Mouse (Mus musculus) C2C12 (cell line): ENCODE measurements around the gene Tfe3. TPM values are rescaled to one million over a fixed set of nuclear protein-coding genes. Genes with fewer than 3 reads are reported as not detected.

Experiments
- H3K27me3 ChIP-seq: one replicate; pipeline ENCODE4 v1.6.1; 2011; ENCODE audit not compliant: control insufficient read depth, insufficient read depth, insufficient read length
- H3K36me3 ChIP-seq: one replicate; pipeline ENCODE4 v1.6.1; 2011; ENCODE audit not compliant: control insufficient read depth, insufficient read depth
- H3K4me3 ChIP-seq: one replicate; pipeline ENCODE4 v1.5.1; 2011; ENCODE audit warnings: mild to moderate bottlenecking, control low read depth; ENCODE audit not compliant: poor library complexity, insufficient read depth, severe bottlenecking
- H3K79me2 ChIP-seq: one replicate; pipeline ENCODE4 v1.6.1; 2011; ENCODE audit not compliant: control insufficient read depth, insufficient read depth
- H3K79me3 ChIP-seq: one replicate; pipeline ENCODE4 v1.6.1; 2011; ENCODE audit warnings: low read depth, control low read depth
- H3ac ChIP-seq: one replicate; pipeline ENCODE3; 2011; ENCODE audit warnings: low read depth; ENCODE audit not compliant: control insufficient read depth, insufficient read length
- CEBPB ChIP-seq: IDR thresholded peaks from one replicate; pipeline ENCODE4 v1.6.1; 2011; ENCODE audit warnings: low read depth, mild to moderate bottlenecking, control low read depth, moderate library complexity
- CTCF ChIP-seq: IDR thresholded peaks from one replicate; pipeline ENCODE4 v1.5.1; 2011; ENCODE audit not compliant: control insufficient read depth, insufficient read depth, insufficient read length
- FOSL1 ChIP-seq: IDR thresholded peaks from one replicate; pipeline ENCODE4 v1.8.0; 2011; ENCODE audit warnings: mild to moderate bottlenecking, low read length; ENCODE audit not compliant: poor library complexity, insufficient read depth, severe bottlenecking
- MAX ChIP-seq: IDR thresholded peaks from one replicate; pipeline ENCODE4 v1.6.1; 2011; ENCODE audit warnings: mild to moderate bottlenecking, control low read depth
- MYOD1 ChIP-seq: IDR thresholded peaks from one replicate; pipeline ENCODE4 v1.6.1; 2011; ENCODE audit warnings: low read depth; ENCODE audit not compliant: control insufficient read depth, insufficient read length
- MYOG ChIP-seq: IDR thresholded peaks from one replicate; pipeline ENCODE4 v1.6.1; 2011; ENCODE audit not compliant: control insufficient read depth, insufficient read length; ENCODE audit errors: extremely low read depth
- USF1 ChIP-seq: IDR thresholded peaks from one replicate; pipeline ENCODE4 v1.6.1; 2011; ENCODE audit warnings: low read depth, mild to moderate bottlenecking, control low read depth, moderate library complexity
- polyA plus RNA-seq: library from polyadenylated mRNA; unstranded; fragments of >200 nt; fragmentation: generic; extraction: Trizol; gene quantifications from one replicate; pipeline ENCODE4 v1.2.1, GENCODE M21; 2012; ENCODE audit warnings: missing spikeins

Tfe3 gene
- polyA plus RNA-seq, 1 experiment: 46.7 TPM

- no peaks in the 10 kb centered on the region for H3K79me2 ChIP-seq
- no peaks in the 10 kb centered on the region for H3K36me3 ChIP-seq
- no peaks in the 10 kb centered on the region for H3K27me3 ChIP-seq
- no peak overlapping the region for H3ac ChIP-seq
- TF ChIP-seq FOSL1 (no peak), MYOD1 (no peak), CTCF (no peak), MYOG (no peak), MAX (no peak), CEBPB (no peak), USF1 (no peak)
- H3K4me3 ChIP-seq: no peak overlapping the region
- no peaks in the 10 kb centered on the region for H3K79me3 ChIP-seq
Measured at GRCm38 (mm10) chrX:7733571-7734156, 28.7 kb upstream of the Tfe3 start.

GRCm38 (mm10) chrX:7739336-7740081, 22.9 kb upstream of the Tfe3 start:
- H3K27me3 ChIP-seq: no peaks in the 10 kb centered on the region
- no peaks in the 10 kb centered on the region for H3K79me2 ChIP-seq
- no peak overlapping the region for H3K4me3 ChIP-seq
- no peaks in the 10 kb centered on the region for H3K36me3 ChIP-seq
- H3K79me3 ChIP-seq: no peaks in the 10 kb centered on the region
- TF ChIP-seq MAX: no peak
- no peak for TF ChIP-seq MYOD1
- no peak for TF ChIP-seq CTCF
- TF ChIP-seq MYOG: no peak
- no peak for TF ChIP-seq FOSL1
- TF ChIP-seq CEBPB: no peak
- no peak for TF ChIP-seq USF1
- H3ac ChIP-seq: no peak overlapping the region

GRCm38 (mm10) chrX:7740082-7740819, 22.1 kb upstream of the Tfe3 start:
- Histone ChIP-seq H3K79me3 (no peaks in the 10 kb centered on the region), H3K27me3 (no peaks in the 10 kb centered on the region), H3K79me2 (no peaks in the 10 kb centered on the region), H3K36me3 (no peaks in the 10 kb centered on the region), H3ac (no peak overlapping the region), H3K4me3 (no peak overlapping the region)
- TF ChIP-seq CTCF (no peak), CEBPB (no peak), FOSL1 (no peak), MYOD1 (no peak), MAX (no peak), USF1 (no peak), MYOG (no peak)

- Histone ChIP-seq H3K4me3 (no peak overlapping the region), H3K36me3 (no peaks in the 10 kb centered on the region), H3K79me3 (no peaks in the 10 kb centered on the region), H3ac (no peak overlapping the region), H3K79me2 (no peaks in the 10 kb centered on the region), H3K27me3 (no peaks in the 10 kb centered on the region)
- TF ChIP-seq MYOG (no peak), CEBPB (no peak), FOSL1 (no peak), MAX (no peak), CTCF (no peak), USF1 (no peak)
Measured at GRCm38 (mm10) chrX:7741103-7741502, 21.3 kb upstream of the Tfe3 start.

- no peaks in the 10 kb centered on the region for H3K27me3 ChIP-seq
- TF ChIP-seq MAX (no peak), USF1 (no peak), CEBPB (no peak), MYOD1 (no peak), CTCF (no peak), MYOG (no peak), FOSL1 (no peak)
- H3K4me3 ChIP-seq: no peak overlapping the region
- no peak overlapping the region for H3ac ChIP-seq
- H3K79me3 ChIP-seq: peaks cover under 1% of the 10 kb centered on the region
- no peaks in the 10 kb centered on the region for H3K36me3 ChIP-seq
- H3K79me2 ChIP-seq: no peaks in the 10 kb centered on the region
Measured at GRCm38 (mm10) chrX:7743470-7743869, 18.9 kb upstream of the Tfe3 start.
